Mouse (Mus musculus) cerebellum, postnatal 10 days (tissue): Measurements from ENCODE around the gene Hist1h2af.

Experiments
- DNase-seq, 2 experiments: peaks; one replicate each; pipeline ENCODE4 v3.0.0; 2021; ENCODE audit warnings: mixed read lengths in 2 of 2

Hist1h2af gene

GRCm38 (mm10) chr13:23581408-23582218 is 47.9 kb downstream of the Hist1h2af start, which contains the start of gene Hist1h4d:
Gene Hist1h4d, plus strand, starts transcription at chr13:23581598.
- DNase-seq = peak; percentile 98 to 99

- DNase-seq = no peak
Observed at GRCm38 (mm10) chr13:23582219-23583056, 48.7 kb downstream of the Hist1h2af start.

GRCm38 (mm10) chr13:23583387-23584068 is 49.8 kb downstream of the Hist1h2af start:
- DNase-seq = no peak
